Mouse (Mus musculus) brain, embryonic 14.5 days (tissue): ENCODE data around the gene Celf2.

ENCODE experiments used
- CTCF ChIP-seq: fragments of 200-500 bp; IDR thresholded peaks from 2 replicates; pipeline ENCODE4 v1.5.1; 2012; ENCODE audit warnings: inconsistent platforms, mild to moderate bottlenecking, moderate library complexity, borderline replicate concordance; ENCODE audit not compliant: insufficient read depth, insufficient read length; ENCODE audit errors: extremely low read depth
- POLR2A ChIP-seq: fragments of 200-500 bp; IDR thresholded peaks from 2 replicates; pipeline ENCODE4 v1.6.1; 2012; ENCODE audit warnings: mild to moderate bottlenecking, inconsistent platforms, borderline replicate concordance; ENCODE audit not compliant: poor library complexity, insufficient read depth, insufficient read length, severe bottlenecking; ENCODE audit errors: extremely low read depth

DNA sequence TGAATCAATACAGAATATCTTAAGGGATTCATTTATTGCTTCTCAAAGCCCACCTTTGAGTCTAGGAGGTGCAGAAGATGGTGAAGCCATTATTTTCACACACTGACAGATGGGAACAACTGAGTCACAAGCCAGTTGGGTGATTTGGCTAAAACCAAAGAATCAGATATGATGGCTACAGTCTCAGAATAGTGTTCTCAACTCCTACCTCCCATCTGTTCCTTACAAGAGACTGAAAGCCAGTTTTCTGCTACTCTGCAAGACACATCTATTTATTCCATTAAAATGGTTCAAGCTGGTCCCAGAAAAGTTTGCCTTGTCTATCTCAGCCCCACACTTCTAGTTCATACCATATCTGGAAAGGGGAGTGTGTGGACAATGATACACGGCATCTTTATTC, 253.3 kb downstream of the Celf2 start:
- TF ChIP-seq CTCF (no peak), POLR2A (no peak)
